Mouse (Mus musculus): Measurements from ENCODE around the gene Gm49320.

DNA sequence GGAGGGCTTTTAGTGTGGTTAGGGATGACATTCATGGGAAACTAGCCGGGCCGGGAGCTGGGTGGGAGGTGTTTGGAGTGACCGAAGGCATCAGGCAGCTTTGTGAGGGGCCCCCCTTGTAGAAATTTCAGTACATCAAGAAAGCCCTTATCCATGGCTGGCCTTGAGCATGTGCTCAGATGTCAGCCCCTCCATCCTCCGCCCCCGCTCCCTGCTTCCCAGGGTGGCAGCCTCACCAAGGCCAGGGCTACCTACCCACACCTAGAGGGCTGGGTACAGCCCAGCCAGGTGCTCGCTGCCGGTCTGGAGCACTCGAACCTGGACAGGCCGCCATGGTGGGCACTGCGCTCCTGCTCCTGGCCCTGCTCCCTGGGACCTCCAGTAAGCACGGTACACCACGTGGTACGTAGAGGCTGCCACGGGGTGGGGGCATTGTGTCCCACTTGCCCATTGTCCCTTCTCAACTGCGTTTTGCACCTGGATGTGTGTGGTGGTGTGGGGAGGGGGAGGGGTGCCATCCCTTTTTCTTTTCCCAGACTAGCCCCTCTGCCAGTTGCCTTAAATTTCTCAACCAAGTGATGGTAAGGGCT lies 9.4 kb downstream of the Gm49320 start, which contains the start of gene Tgfbr3l:
- TF ChIP-seq POLR2A (IDR thresholded peaks at IDR 0.05; ENCODE audit: borderline replicate concordance, insufficient read depth, low read length) (no peak), CTCF (IDR thresholded peaks at IDR 0.05; ENCODE audit: borderline replicate concordance, insufficient read depth, low read depth, low read length) (no peak)
